ENCODE assay signal across 8 mouse cellular contexts in genomic region chr3:107100811-107101455, GRCm38 (mm10). TPM values are rescaled to one million over a fixed set of nuclear protein-coding genes. Genes with fewer than 3 reads are reported as not detected.
A peak's percentile ranks its signal among the peaks of the same experiment; 100 is the strongest.
DNase-seq lines count a peak whose midpoint lies in the region; ATAC-seq and TF ChIP-seq lines count a peak whose summit lies in the region.
"Had no signal": no experiment of that assay in that cellular context is flagged by ENCODE, and none has a peak within 500 bp of the region (broad histone marks: within the 10 kb centered on the region; RNA-seq: fewer than 3 reads in every experiment).

Gene Kcna2, plus strand, starts transcription at chr3:107101146.

- H3K9me3 ChIP-seq in hindbrain, embryonic 10.5 days = no peaks in the 10 kb centered on the region
- H3K9me3 ChIP-seq in liver, embryonic 13.5 days (replicated peaks) = no peaks in the 10 kb centered on the region

- no peak for ATAC-seq in liver, embryonic 13.5 days (ENCODE audit: low read depth)

- no peaks in the 10 kb centered on the region for H3K4me1 ChIP-seq in liver, adult 2 months (ENCODE audit: control insufficient read depth, insufficient read depth, low read length)
- peaks cover 25% of the 10 kb centered on the region for H3K4me1 ChIP-seq in hindbrain, embryonic 10.5 days (replicated peaks)
- H3K4me1 ChIP-seq in liver, embryonic 13.5 days (replicated peaks) = no peaks in the 10 kb centered on the region

- H3K36me3 ChIP-seq in liver, adult 2 months (ENCODE audit: control insufficient read depth, insufficient read depth, low read length) = no peaks in the 10 kb centered on the region
- no peaks in the 10 kb centered on the region for H3K36me3 ChIP-seq in hindbrain, embryonic 10.5 days
- no peaks in the 10 kb centered on the region for H3K36me3 ChIP-seq in liver, embryonic 13.5 days

- peaks cover 14% of the 10 kb centered on the region for H3K27me3 ChIP-seq in liver, adult 2 months (ENCODE audit: control insufficient read depth, insufficient read depth, low read length)
- H3K27me3 ChIP-seq in hindbrain, embryonic 10.5 days (ENCODE audit: insufficient read depth, poor library complexity, severe bottlenecking) = peaks cover 54% of the 10 kb centered on the region
- H3K27me3 ChIP-seq in liver, embryonic 13.5 days = peaks cover 50% of the 10 kb centered on the region

- H3K79me2 ChIP-seq in liver, adult 2 months (ENCODE audit: control insufficient read depth, insufficient read depth, low read length) = no peaks in the 10 kb centered on the region

- no peak for TF ChIP-seq POLR2A in liver, adult 2 months (IDR thresholded peaks at IDR 0.05; ENCODE audit: extremely low read depth, insufficient read depth, low read length)

- H3K27ac ChIP-seq in liver, adult 2 months (replicated peaks; ENCODE audit: insufficient read depth, low read depth, low read length) = peak within 1 kb of the TSS; percentile 30
- H3K27ac ChIP-seq in hindbrain, embryonic 10.5 days = peak within 1 kb of the TSS; percentile 56
- H3K27ac ChIP-seq in liver, embryonic 13.5 days = no peak within 1 kb of the TSS

- 5% methylated on average over 16 of the region's 16 CpGs for WGBS in liver, adult 2 months
- 1% methylated on average over 16 of the region's 16 CpGs for WGBS in hindbrain, embryonic 10.5 days
- 7% methylated on average over 16 of the region's 16 CpGs for WGBS in liver, embryonic 13.5 days (ENCODE audit: insufficient replicate concordance)

- TF ChIP-seq CTCF in liver, adult 2 months (IDR thresholded peaks at IDR 0.05; ENCODE audit: low read depth, low read length) = no peak

- H3K4me2 ChIP-seq in liver, embryonic 13.5 days = peak within 1 kb of the TSS; percentile 48

- H3K4me3 ChIP-seq in liver, adult 2 months (ENCODE audit: insufficient read depth, low read depth, low read length) = peak within 1 kb of the TSS; percentile 67
- peak within 1 kb of the TSS; percentile 61 for H3K4me3 ChIP-seq in hindbrain, embryonic 10.5 days
- H3K4me3 ChIP-seq in liver, embryonic 13.5 days (replicated peaks) = peak within 1 kb of the TSS; percentile 36
- H3K4me3 ChIP-seq: erythroblast, embryonic 14.5 days had no signal

- peak within 1 kb of the TSS; percentile 45 for H3K9ac ChIP-seq in liver, adult 2 months (ENCODE audit: low read depth, low read length)
- H3K9ac ChIP-seq in liver, embryonic 13.5 days = no peak within 1 kb of the TSS

- no peak for DNase-seq in liver, adult 2 months (ENCODE audit: extremely low read depth, low read depth, low spot score)
- no peak for DNase-seq in liver
- peak; percentile 71 for DNase-seq in cerebellum, adult 9-11 months
- DNase-seq in hindbrain, embryonic 10.5 days (ENCODE audit: low spot score) = peak; percentile 27
- DNase-seq in liver, embryonic 13.5 days = no peak
- no peak for DNase-seq in adrenal gland, adult 2 months
- no peak for DNase-seq in adrenal gland, adult 18-20 months (ENCODE audit: low spot score in 2 of 2)

RNA-seq across cellular contexts. Expression of gene Kcna2, which starts in this region (rescaled TPM):
- 1.2 and 1.3 TPM in 2 replicates for total RNA-seq in liver, adult 2 months (2014; rRNA removed)
- polyA plus RNA-seq in liver, adult 2 months (2012; rRNA removed) = 0.29 and 0.54 TPM in 2 replicates
- polyA plus RNA-seq in hindbrain, embryonic 10.5 days (2016; fragmentation: Nextera tagmentation; extraction: Ambion mirVana) = 0.07 and 0.09 TPM in 2 replicates
- polyA plus RNA-seq in liver, embryonic 13.5 days (2015; fragmentation: Nextera tagmentation; extraction: Ambion mirVana) = 0.03 and 0.05 TPM in 2 replicates
- total RNA-seq in adrenal gland, adult 2 months (2021) = 1 to 10 TPM in 1 of 2 experiments, under 1 TPM in 1; 0.46 to 1.5 TPM
- 0.16 and 0.45 TPM in 2 replicates for polyA plus RNA-seq in adrenal gland, adult 2 months (2012; rRNA removed)
- 1 to 10 TPM in 1 of 2 experiments, under 1 TPM in 1; 0.66 to 1.1 TPM for total RNA-seq in adrenal gland, adult 18-20 months (2021)

Comparison
In these comparisons a context has a peak if more than half of its experiments do, and no peak if none do; other contexts are left out.
1. Peak in DNase-seq, H3K4me3 ChIP-seq and H3K27ac ChIP-seq in hindbrain, embryonic 10.5 days; RNA of the gene not detected or under 1 TPM.